Mouse (Mus musculus) intestine, postnatal 0 days (tissue): ENCODE data around the gene Tysnd1. TPM values are rescaled to one million over a fixed set of nuclear protein-coding genes. Genes with fewer than 3 reads are reported as not detected.

Experiments used
- ATAC-seq: fragments of 200-750 bp; cut with Nextera tagmentation; 2 replicates; pipeline ENCODE4 v1.8.0; 2017; ENCODE audit warnings: mild to moderate bottlenecking, moderate TSS enrichment, moderate library complexity
- H3K27ac ChIP-seq: fragments of 300-500 bp; sonication (generic); 2 replicates; pipeline ENCODE4 v1.5.1; 2014; ENCODE audit warnings: mild to moderate bottlenecking, low read depth, low read length, moderate library complexity
- H3K27me3 ChIP-seq: fragments of 300-500 bp; sonication (generic); replicated peaks from 2 replicates; pipeline ENCODE4 v1.6.1; 2014; ENCODE audit warnings: low read length, mixed read lengths; ENCODE audit not compliant: control insufficient read depth, insufficient read depth
- H3K36me3 ChIP-seq: fragments of 300-500 bp; sonication (generic); 2 replicates; pipeline ENCODE4 v1.6.1; 2014; ENCODE audit warnings: mild to moderate bottlenecking, moderate library complexity; ENCODE audit not compliant: control insufficient read depth, insufficient read depth
- H3K4me1 ChIP-seq: fragments of 300-500 bp; sonication (generic); replicated peaks from 2 replicates; pipeline ENCODE4 v1.6.1; 2014; ENCODE audit warnings: antibody characterized with exemption, low read length, mixed read lengths; ENCODE audit not compliant: control insufficient read depth, insufficient read depth
- H3K4me2 ChIP-seq: fragments of 300-500 bp; sonication (generic); replicated peaks from 2 replicates; pipeline ENCODE4 v1.6.1; 2014; ENCODE audit warnings: low read depth, mild to moderate bottlenecking, moderate library complexity
- H3K4me3 ChIP-seq: fragments of 300-500 bp; sonication (generic); 2 replicates; pipeline ENCODE4 v1.5.1; 2014; ENCODE audit warnings: low read depth, low read length
- H3K9ac ChIP-seq: fragments of 300-500 bp; sonication (generic); 2 replicates; pipeline ENCODE4 v1.6.1; 2014; ENCODE audit warnings: mild to moderate bottlenecking, low read depth, low read length
- H3K9me3 ChIP-seq: fragments of 300-500 bp; sonication (generic); 2 replicates; pipeline ENCODE4 v1.6.1; 2016; ENCODE audit warnings: mixed run types; ENCODE audit not compliant: control insufficient read depth
- CTCF ChIP-seq: sonication (generic); IDR thresholded peaks from 2 replicates; pipeline ENCODE4 v1.5.1; 2016; ENCODE audit warnings: low read depth, mild to moderate bottlenecking, control low read depth, antibody characterized with exemption, moderate library complexity
- WGBS: fragments of 180-500 bp; shearing (Covaris S2); extraction: QIAGEN DNeasy Blood & Tissue Kit; methylation state at CpG from one replicate; pipeline ENCODE4 v1.1.7; 2014; 5-methylcytosine and 5-hydroxymethylcytosine counted together
- polyA plus RNA-seq: library from polyadenylated mRNA; unstranded; fragments of >200 nt; fragmentation: Nextera tagmentation; extraction: Ambion mirVana; gene quantifications from 2 replicates; pipeline ENCODE4 v1.2.1, GENCODE M21; 2015

Gene Tysnd1
- polyA plus RNA-seq, 1 experiment from 2014 or later, result 22.2 TPM

DNA sequence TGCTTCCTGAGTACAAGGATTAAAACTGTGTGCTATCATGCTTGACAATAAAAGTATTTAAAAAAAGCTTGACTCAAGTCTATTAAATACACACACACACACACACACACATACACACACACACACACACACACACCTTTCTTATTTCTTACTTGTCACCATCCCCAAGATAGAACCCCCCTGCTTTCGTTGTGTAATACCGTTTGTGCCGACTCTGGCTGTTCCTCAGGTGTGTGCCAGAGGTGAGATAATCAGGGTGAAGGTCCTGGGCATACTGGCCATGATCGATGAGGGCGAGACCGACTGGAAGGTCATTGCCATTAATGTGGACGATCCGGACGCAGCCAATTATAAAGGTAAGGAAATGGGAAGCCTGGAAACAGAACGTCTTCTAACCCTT lies 30.2 kb upstream of the Tysnd1 start:
- H3K9ac ChIP-seq, result no peak overlapping the region
- no peak for TF ChIP-seq CTCF
- ATAC-seq, result peak; percentile 38; the same call in 1 of the 2 replicates
- 78% methylated on average over 10 of the region's 10 CpGs for WGBS
- no peaks in the 10 kb centered on the region for H3K27me3 ChIP-seq
- H3K27ac ChIP-seq, result no peak overlapping the region
- no peak overlapping the region for H3K4me2 ChIP-seq
- no peaks in the 10 kb centered on the region for H3K4me1 ChIP-seq
- peaks cover 76% of the 10 kb centered on the region for H3K36me3 ChIP-seq
- H3K9me3 ChIP-seq, result no peaks in the 10 kb centered on the region
- H3K4me3 ChIP-seq, result no peak overlapping the region

DNA sequence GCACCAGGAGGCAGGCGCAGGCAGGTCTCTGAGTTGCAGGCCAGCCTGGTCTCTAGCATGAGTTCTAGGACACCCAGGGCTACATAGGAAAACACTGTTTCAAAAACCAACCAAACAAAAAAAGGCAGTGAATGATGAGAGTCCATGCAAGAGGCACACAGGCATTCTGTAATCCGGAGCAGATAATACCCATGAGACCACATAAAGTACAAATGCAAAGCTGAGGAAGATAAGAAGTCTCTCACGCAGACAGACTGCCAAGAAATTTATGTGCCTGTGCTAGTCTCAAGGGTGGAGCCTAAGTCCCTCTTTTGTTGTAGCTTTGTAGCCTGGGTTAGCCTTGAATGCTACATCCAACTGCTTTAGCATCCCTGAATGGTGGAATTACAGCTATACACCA lies 29.7 kb upstream of the Tysnd1 start:
- no peak overlapping the region for H3K27ac ChIP-seq
- H3K9me3 ChIP-seq, result no peaks in the 10 kb centered on the region
- ATAC-seq, result no peak
- no peaks in the 10 kb centered on the region for H3K4me1 ChIP-seq
- 79% methylated on average over 3 of the region's 3 CpGs for WGBS
- H3K27me3 ChIP-seq, result no peaks in the 10 kb centered on the region
- no peak overlapping the region for H3K9ac ChIP-seq
- H3K36me3 ChIP-seq, result peaks cover 76% of the 10 kb centered on the region
- H3K4me2 ChIP-seq, result no peak overlapping the region
- TF ChIP-seq CTCF, result no peak
- no peak overlapping the region for H3K4me3 ChIP-seq

DNA sequence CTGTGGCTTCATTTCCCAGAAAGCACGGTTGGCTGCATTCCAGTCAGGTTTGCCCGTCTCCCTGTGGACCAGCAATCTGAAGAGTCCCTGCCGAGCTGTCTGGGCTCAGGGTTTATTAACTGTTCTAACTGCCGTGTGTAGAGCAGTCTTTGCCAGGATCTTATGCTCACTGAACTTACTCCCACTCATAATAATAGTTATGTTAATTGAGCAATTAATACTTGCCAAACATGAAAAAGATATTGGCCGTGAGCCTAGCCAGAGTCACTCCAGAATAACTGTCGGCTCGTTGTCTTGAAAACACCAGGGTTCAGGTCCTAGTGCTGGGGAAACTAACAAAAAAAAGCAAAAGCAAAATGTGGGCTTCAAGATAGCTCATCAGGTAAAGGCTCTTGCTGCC lies 26.0 kb upstream of the Tysnd1 start:
- WGBS, result 82% methylated on average over 7 of the region's 7 CpGs
- no peak overlapping the region for H3K9ac ChIP-seq
- H3K4me2 ChIP-seq, result no peak overlapping the region
- no peak overlapping the region for H3K27ac ChIP-seq
- H3K9me3 ChIP-seq, result no peaks in the 10 kb centered on the region
- TF ChIP-seq CTCF, result no peak
- H3K36me3 ChIP-seq, result peaks cover 63% of the 10 kb centered on the region
- ATAC-seq, result no peak
- H3K27me3 ChIP-seq, result no peaks in the 10 kb centered on the region
- no peak overlapping the region for H3K4me3 ChIP-seq
- H3K4me1 ChIP-seq, result no peaks in the 10 kb centered on the region

DNA sequence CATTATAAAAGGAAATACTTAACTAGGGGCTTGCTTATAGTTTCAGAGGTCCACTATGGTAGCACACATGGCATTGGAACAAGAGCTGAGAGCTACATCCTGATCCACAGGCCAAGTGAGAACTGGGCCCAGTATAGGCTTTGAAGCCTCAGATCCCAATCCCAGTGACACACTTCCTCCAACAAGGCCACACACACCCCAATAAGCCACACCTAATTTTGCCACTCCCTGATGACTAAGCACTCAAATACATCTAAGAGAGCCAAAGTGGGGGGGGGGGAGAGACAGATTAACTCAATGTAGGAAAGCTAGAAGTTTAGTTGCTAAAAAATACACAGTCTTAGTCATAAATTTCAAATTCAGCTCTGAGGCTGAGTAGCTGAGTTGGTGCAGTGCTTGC lies 25.4 kb upstream of the Tysnd1 start:
- Histone ChIP-seq H3K27ac (no peak overlapping the region; the same call in 1 of the 2 replicates), H3K36me3 (peaks cover 69% of the 10 kb centered on the region), H3K4me3 (no peak overlapping the region), H3K4me1 (no peaks in the 10 kb centered on the region), H3K9me3 (no peaks in the 10 kb centered on the region), H3K4me2 (no peak overlapping the region), H3K9ac (no peak overlapping the region), H3K27me3 (no peaks in the 10 kb centered on the region)
- no peak for ATAC-seq
- no peak for TF ChIP-seq CTCF

DNA sequence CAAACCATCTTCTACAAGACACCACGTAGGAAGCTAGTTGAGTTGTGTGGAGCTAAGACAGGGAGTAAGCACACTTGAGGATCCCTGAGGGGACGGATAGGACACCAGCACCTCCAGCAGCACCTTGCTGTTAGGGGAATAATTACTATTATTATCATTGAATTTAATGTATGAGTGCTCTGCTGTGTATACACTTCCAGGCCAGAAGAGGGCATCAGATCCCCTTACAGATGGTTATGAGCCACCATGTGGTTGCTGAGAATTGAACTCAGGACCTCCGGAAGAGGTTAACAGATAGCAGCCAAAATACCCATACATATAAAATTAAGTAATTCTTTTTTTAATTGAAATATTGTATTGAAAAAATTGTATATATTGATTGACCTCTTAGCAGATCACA lies 24.6 kb upstream of the Tysnd1 start:
- no peak overlapping the region for H3K9ac ChIP-seq
- peak; percentile 49 for TF ChIP-seq CTCF
- WGBS, result 91% methylated on average over 3 of the region's 3 CpGs
- no peaks in the 10 kb centered on the region for H3K9me3 ChIP-seq
- no peak for ATAC-seq
- no peak overlapping the region for H3K4me3 ChIP-seq
- peaks cover 64% of the 10 kb centered on the region for H3K36me3 ChIP-seq
- H3K4me2 ChIP-seq, result no peak overlapping the region
- no peak overlapping the region for H3K27ac ChIP-seq
- no peaks in the 10 kb centered on the region for H3K27me3 ChIP-seq
- H3K4me1 ChIP-seq, result no peaks in the 10 kb centered on the region

DNA sequence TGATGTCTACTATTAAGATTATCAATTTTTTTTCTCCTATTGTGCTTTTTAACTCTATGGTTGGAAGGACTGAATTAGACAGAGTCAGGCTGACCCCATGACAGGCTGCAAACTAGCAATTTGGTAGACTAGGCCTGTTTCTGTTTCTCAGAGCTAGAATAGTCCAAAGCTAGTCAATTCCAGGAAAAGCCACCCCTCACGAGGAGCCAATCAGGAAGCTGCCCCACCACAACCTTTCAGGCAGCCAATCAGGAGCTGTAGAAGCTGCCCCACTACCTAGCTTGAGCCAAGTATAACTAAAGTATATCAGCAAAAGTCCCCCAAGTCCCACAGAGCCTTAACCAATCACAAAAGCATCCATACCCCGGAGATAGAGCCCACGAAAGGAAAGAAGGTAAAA lies 19.4 kb upstream of the Tysnd1 start:
- TF ChIP-seq CTCF, result no peak
- Histone ChIP-seq H3K4me3 (no peak overlapping the region), H3K9ac (no peak overlapping the region), H3K4me2 (no peak overlapping the region), H3K4me1 (no peaks in the 10 kb centered on the region), H3K36me3 (peaks cover 22% of the 10 kb centered on the region), H3K9me3 (no peaks in the 10 kb centered on the region), H3K27ac (no peak overlapping the region), H3K27me3 (no peaks in the 10 kb centered on the region)
- ATAC-seq, result no peak
- 81% methylated on average over 3 of the region's 3 CpGs for WGBS

DNA sequence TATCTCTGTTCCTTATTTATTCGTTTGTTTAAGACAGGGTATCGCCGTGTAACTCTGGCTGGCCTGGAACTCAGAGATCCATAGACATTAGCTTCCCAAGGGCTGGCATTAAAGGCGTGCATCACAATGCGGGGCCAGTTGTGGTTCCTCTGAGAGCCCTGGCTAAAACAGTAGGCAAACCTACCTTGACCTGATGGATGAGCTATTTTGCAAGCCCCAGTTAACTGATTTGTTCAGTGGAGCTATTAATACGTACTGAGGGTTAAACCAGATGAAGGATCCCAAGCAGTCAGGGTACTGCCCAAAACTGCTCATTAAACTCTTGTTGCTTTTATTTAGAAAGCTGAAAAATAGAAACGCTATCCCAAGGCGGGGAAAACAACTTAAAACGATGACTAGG lies 15.8 kb upstream of the Tysnd1 start:
- Histone ChIP-seq H3K36me3 (peaks cover 11% of the 10 kb centered on the region; the same call in 1 of the 2 replicates), H3K4me2 (peak overlapping the region; percentile 62), H3K27ac (peak overlapping the region; percentile 37), H3K9me3 (no peaks in the 10 kb centered on the region), H3K9ac (peak overlapping the region; percentile 90), H3K27me3 (no peaks in the 10 kb centered on the region), H3K4me1 (peaks cover 6% of the 10 kb centered on the region; the same call in 1 of the 2 replicates), H3K4me3 (peak overlapping the region; percentile 90)
- no peak for ATAC-seq
- 29% methylated on average over 9 of the region's 9 CpGs for WGBS
- no peak for TF ChIP-seq CTCF
